In the genomic region with DNA sequence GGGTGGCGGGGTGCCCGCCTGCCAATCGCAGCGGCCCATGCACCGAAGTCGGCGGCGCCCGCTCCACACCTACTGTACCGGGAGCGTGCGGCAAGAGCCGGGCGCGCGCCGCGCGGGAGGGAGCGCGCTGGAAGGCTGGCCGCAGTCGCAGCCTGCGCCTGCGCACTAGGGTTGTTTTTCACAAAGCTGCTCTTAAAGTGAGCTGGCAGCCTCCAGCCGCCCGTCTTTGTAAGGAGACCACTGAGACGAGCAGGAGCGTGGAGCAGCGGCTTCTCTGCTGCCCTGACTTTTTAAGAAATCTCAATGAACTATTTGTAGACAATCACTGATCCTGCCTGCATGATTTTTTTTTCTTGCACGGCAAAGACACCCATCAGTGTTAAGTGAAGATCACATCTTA, we compare ENCODE assay signal across 8 mouse cellular contexts. TPM values are rescaled to one million over a fixed set of nuclear protein-coding genes. Genes with fewer than 3 reads are reported as not detected.
DNase-seq lines count a peak whose midpoint lies in the region; ATAC-seq and TF ChIP-seq lines count a peak whose summit lies in the region.

A gene (plus strand): TSS at position 195 of the 400 bp plus-strand sequence.

- H3K27ac ChIP-seq in hindbrain, embryonic 14.5 days: peak within 1 kb of the TSS; percentile 100

- in situ Hi-C loops in Patski (cut with MboI; ENCODE audit: low pct_unique_long_range_greater_than_20kb): loop anchor here (5.0 kb wide), 4 partner anchors 139 to 484 kb away; no protein-coding TSS in a partner anchor

- no peaks in the 10 kb centered on the region for H3K9me3 ChIP-seq in hindbrain, embryonic 14.5 days (ENCODE audit: control insufficient read depth, low read length)

- TF ChIP-seq CTCF in Patski (IDR thresholded peaks at IDR 0.05): no peak

- POLR2A ChIA-PET in Patski (lab: Charles Lee): interaction anchor here (0.7 kb wide), 1 partner anchor 268 kb away, joined by 5 read pairs; no protein-coding TSS in a partner anchor

- under 1% methylated on average over 24 of the region's 31 CpGs for WGBS in hindbrain, embryonic 14.5 days

- H3K4me3 ChIP-seq in hindbrain, embryonic 14.5 days (replicated peaks; ENCODE audit: low read length): peak within 1 kb of the TSS; percentile 80

- H3K4me2 ChIP-seq in hindbrain, embryonic 14.5 days (replicated peaks): peak within 1 kb of the TSS; percentile 65

- H3K36me3 ChIP-seq in hindbrain, embryonic 14.5 days (replicated peaks; ENCODE audit: control insufficient read depth, insufficient read depth): peaks cover 7% of the 10 kb centered on the region

- H3K4me1 ChIP-seq in hindbrain, embryonic 14.5 days (replicated peaks; ENCODE audit: control insufficient read depth, insufficient read depth, low read length): peaks cover 10% of the 10 kb centered on the region

- peak; percentile 46 for ATAC-seq in Patski
- peak; percentile 69 for ATAC-seq in hindbrain, embryonic 14.5 days (ENCODE audit: low FRiP score)

- peaks cover 6% of the 10 kb centered on the region for H3K27me3 ChIP-seq in Patski
- no peaks in the 10 kb centered on the region for H3K27me3 ChIP-seq in hindbrain, embryonic 14.5 days (ENCODE audit: control insufficient read depth, insufficient read depth, low read length)

- peak within 1 kb of the TSS; percentile 99 for H3K9ac ChIP-seq in hindbrain, embryonic 14.5 days

- CTCF ChIA-PET in Patski (lab: Charles Lee): interaction anchor here (1.0 to 2.9 kb wide), 12 partner anchors 21 to 487 kb away, joined by 3 to 15 read pairs (median 6); no protein-coding TSS in a partner anchor

- DNase-seq in Patski (ENCODE audit: low read depth, low spot score): peak; percentile 92
- peak; percentile 98 to 99 for DNase-seq in cerebellum, postnatal 14 days
- peak; percentile 91 to 96 for DNase-seq in frontal cortex, postnatal 25 days (ENCODE audit: low spot score in 2 of 2)
- peak; percentile 100 for DNase-seq in hindbrain, embryonic 14.5 days (ENCODE audit: low spot score)
- peak; percentile 95 for DNase-seq in layer of hippocampus, postnatal 36 days
- peak; percentile 98 for DNase-seq in lung, postnatal 36 days
- peak; percentile 99 for DNase-seq in retina, postnatal 1 day
- DNase-seq in urinary bladder, adult 18-20 months (ENCODE audit: low spot score in 2 of 2): peak; percentile 85 to 95

RNA-seq across cellular contexts. Expression of the gene that starts here (rescaled TPM):
- 31.2 TPM for polyA plus RNA-seq in Patski (2021)
- 41.1 and 58.7 TPM in 2 replicates for polyA plus RNA-seq in hindbrain, embryonic 14.5 days (2014; fragmentation: Nextera tagmentation; extraction: Ambion mirVana)
- 10 to 100 TPM; 42.8 to 46.5 TPM for total RNA-seq in layer of hippocampus, postnatal 36 days (2021)

Comparison
In these comparisons a context has a peak if more than half of its experiments do, and no peak if none do; other contexts are left out.
1. Peak in every context shown above with its lines: DNase-seq, ATAC-seq, H3K4me3 ChIP-seq and H3K27ac ChIP-seq.